Mouse (Mus musculus): Measurements from ENCODE around the gene Metap1. TPM values are rescaled to one million over a fixed set of nuclear protein-coding genes. Genes with fewer than 3 reads are reported as not detected.
"Not testable (repeated sequence)": the region's sequence is repeated elsewhere in the genome, so short reads cannot be mapped to it uniquely, and the experiment has no call there.

The Metap1 gene
- polyA plus RNA-seq, 1 experiment from 2014 or later: 48.9 TPM

DNA sequence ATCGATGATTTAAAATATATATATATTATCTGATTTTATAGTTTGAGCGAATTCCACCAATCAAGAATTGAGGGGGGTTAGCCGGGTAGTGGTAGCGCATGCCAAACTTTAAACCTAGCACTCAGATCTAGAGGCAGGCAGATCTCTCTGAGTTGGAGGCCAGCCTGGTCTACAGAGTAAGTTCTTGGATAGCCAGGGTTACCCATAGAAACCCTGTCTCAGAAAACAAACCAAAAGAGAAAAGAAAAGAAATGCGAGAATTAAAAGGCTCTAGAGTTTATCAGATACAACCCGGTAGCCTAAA is 671 bp upstream of the Metap1 start:
- H3K9ac ChIP-seq (ENCODE audit: low read length): peak overlapping the region; percentile 58
- H3K4me2 ChIP-seq (ENCODE audit: low read length): peak overlapping the region; percentile 75
- H3K4me1 ChIP-seq (ENCODE audit: control insufficient read depth, insufficient read depth, low read length): peaks cover 7% of the 10 kb centered on the region; the same call in 1 of the 2 replicates
- 22% methylated on average over 6 of the region's 6 CpGs for WGBS
- no peaks in the 10 kb centered on the region for H3K9me3 ChIP-seq (replicated peaks; ENCODE audit: control insufficient read depth, low read length)
- DNase-seq (ENCODE audit: low spot score): no peak
- peak overlapping the region; percentile 88 for H3K4me3 ChIP-seq (ENCODE audit: low read depth, low read length)
- ATAC-seq: no peak
- H3K27ac ChIP-seq (ENCODE audit: low read depth, low read length): no peak overlapping the region
- H3K27me3 ChIP-seq (replicated peaks; ENCODE audit: control insufficient read depth, insufficient read depth, low read length): no peaks in the 10 kb centered on the region
- 0 out of 2 replicates have a peak, but pooled peaks cover 2% of the 10 kb centered on the region for H3K36me3 ChIP-seq (ENCODE audit: control insufficient read depth, insufficient read depth, low read length)

DNA sequence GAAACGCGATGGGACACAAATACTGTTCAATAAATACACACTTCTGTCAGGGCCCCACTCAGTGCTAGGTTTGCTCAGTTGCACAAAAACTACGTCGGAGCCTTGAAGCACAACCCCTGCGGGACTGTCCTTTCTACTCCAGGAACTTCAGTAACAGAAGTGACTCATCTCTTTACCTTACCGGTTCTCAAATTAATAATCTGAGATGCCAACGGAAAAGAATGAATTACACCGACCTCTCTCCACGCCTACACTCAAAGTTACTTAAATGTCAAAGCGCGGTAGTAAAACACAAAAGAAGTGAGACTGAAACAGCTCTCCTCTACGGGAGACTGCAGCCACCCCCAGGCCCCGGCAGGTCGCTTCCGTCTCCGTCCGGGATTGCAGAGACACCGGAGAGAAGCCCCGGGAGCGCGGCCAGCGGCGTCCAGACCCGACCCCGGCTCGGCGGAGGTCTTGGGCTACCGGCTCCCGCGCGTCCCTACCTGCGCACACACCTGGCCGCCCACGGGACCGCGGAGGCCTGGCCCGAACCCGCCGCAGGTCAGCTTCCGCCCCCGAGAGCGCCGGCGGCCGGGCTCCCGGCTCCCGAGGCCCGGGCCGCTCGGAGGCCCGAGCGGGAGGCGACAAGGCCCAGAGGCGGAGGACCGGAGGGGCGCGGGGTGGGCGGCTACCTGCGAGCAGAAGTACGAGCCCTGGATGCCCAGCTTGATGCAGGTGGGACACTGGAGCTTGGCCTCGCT is 560 bp downstream of the Metap1 start:
- Histone ChIP-seq H3K9ac (ENCODE audit: low read length) (peak overlapping the region; percentile 87), H3K27ac (ENCODE audit: low read depth, low read length) (peak overlapping the region; percentile 66), H3K4me1 (ENCODE audit: control insufficient read depth, insufficient read depth, low read length) (peaks cover 7% of the 10 kb centered on the region; the same call in 1 of the 2 replicates), H3K36me3 (ENCODE audit: control insufficient read depth, insufficient read depth, low read length) (0 out of 2 replicates have a peak, but pooled peaks cover 2% of the 10 kb centered on the region), H3K9me3 (replicated peaks; ENCODE audit: control insufficient read depth, low read length) (no peaks in the 10 kb centered on the region), H3K4me2 (ENCODE audit: low read length) (peak overlapping the region; percentile 75), H3K4me3 (ENCODE audit: low read depth, low read length) (peak overlapping the region; percentile 88), H3K27me3 (replicated peaks; ENCODE audit: control insufficient read depth, insufficient read depth, low read length) (no peaks in the 10 kb centered on the region)
- DNase-seq (ENCODE audit: low spot score) (peak; percentile 14), ATAC-seq (no peak; the same call in 1 of the 2 replicates)
- under 1% methylated on average over 54 of the region's 61 CpGs for WGBS

DNA sequence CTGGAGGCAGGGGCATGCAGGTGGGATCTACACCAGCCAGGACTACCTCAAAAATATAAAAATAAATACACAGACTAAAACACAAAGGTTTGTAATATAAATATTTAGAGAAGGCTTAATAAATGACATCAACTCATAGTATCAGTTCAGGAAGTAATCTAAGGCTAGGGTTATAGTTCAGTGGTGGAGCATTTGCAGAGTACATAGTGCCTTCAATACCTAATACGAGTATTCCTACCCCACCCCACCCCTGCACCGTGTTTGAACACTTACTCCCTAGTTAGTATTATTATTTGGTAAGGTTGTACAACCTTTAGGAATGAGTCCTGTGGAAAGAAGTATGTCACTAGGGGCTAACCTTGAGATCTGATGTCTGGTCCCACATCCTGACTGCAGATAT is 6.1 kb downstream of the Metap1 start:
- no peak overlapping the region for H3K4me3 ChIP-seq (ENCODE audit: low read depth, low read length)
- no peak for ATAC-seq

DNA sequence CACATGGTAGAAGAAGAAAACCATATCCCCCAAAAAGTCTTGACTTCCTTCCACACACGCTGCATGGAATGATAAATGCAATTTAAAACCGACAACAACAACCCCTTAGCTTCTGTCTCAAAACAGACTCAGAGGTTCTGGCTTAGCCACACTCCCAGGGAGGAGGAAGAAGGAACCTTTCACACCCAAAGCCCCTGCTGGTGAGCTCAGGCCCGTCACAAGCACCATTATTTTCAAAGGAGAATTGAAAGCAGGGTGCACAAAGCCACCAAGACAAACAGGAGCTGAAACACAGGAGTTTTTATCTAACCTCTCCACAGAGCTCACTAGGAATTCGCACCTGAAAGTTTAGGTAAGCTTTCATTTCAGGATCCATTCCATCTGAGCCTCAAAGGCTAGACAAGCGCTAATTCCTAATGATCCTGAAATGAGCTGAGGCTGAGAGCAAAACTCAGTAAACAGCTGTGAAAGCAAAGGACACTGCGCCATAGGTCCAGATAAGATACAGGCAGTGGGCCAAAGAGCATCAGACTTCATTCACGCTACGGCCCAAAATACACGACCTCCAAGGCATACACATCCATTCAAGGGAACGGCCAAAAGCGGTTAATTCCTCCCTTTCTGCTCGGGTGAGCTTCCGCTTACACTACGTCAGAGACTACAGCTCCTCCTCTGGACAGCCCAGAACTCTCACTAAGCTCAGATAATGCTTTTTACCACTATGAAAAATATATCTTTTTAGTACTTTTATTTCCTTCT is 7.6 kb downstream of the Metap1 start:
- H3K9me3 ChIP-seq (replicated peaks; ENCODE audit: control insufficient read depth, low read length): no peaks in the 10 kb centered on the region
- H3K9ac ChIP-seq (ENCODE audit: low read length): no peak overlapping the region
- H3K4me1 ChIP-seq (ENCODE audit: control insufficient read depth, insufficient read depth, low read length): no peaks in the 10 kb centered on the region
- no peaks in the 10 kb centered on the region for H3K27me3 ChIP-seq (replicated peaks; ENCODE audit: control insufficient read depth, insufficient read depth, low read length)
- H3K4me2 ChIP-seq (ENCODE audit: low read length): no peak overlapping the region
- 52% methylated on average over 14 of the region's 14 CpGs for WGBS
- no peak for ATAC-seq
- no peak overlapping the region for H3K27ac ChIP-seq (ENCODE audit: low read depth, low read length)
- no peak for DNase-seq (ENCODE audit: low spot score)
- no peak overlapping the region for H3K4me3 ChIP-seq (ENCODE audit: low read depth, low read length)
- peaks cover 27% of the 10 kb centered on the region for H3K36me3 ChIP-seq (ENCODE audit: control insufficient read depth, insufficient read depth, low read length)

More for the DNA sequence above, 6.1 kb downstream of the Metap1 start:
- H3K36me3 ChIP-seq (ENCODE audit: control insufficient read depth, insufficient read depth, low read length): peaks cover 27% of the 10 kb centered on the region
- DNase-seq (ENCODE audit: low spot score): no peak
- H3K9ac ChIP-seq (ENCODE audit: low read length): no peak overlapping the region
- WGBS: 89% methylated on average over 2 of the region's 2 CpGs
- H3K9me3 ChIP-seq (replicated peaks; ENCODE audit: control insufficient read depth, low read length): no peaks in the 10 kb centered on the region
- no peaks in the 10 kb centered on the region for H3K27me3 ChIP-seq (replicated peaks; ENCODE audit: control insufficient read depth, insufficient read depth, low read length)
- H3K27ac ChIP-seq (ENCODE audit: low read depth, low read length): no peak overlapping the region
- peaks cover 7% of the 10 kb centered on the region; the same call in 1 of the 2 replicates for H3K4me1 ChIP-seq (ENCODE audit: control insufficient read depth, insufficient read depth, low read length)
- no peak overlapping the region for H3K4me2 ChIP-seq (ENCODE audit: low read length)

DNA sequence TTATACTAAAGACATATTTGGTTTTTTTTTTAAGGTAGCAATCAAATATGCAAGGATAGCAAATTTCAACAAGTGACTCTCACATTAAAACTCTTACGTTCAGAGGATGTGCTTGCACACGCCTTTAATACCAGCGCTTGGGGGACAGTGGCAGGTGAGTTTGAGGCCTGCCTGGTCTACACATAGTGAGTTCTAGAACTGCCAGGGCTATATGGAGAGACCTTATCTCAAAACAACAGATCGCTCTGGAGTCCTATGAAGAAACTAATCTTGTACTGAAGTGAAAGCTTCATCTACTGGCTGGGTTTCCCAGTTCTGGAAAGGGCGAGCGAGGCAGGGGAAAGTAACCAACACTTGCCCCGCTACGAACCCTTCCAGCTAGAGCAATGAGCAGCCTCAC is 9.8 kb downstream of the Metap1 start:
- Histone ChIP-seq H3K9me3 (replicated peaks; ENCODE audit: control insufficient read depth, low read length) (no peaks in the 10 kb centered on the region), H3K9ac (ENCODE audit: low read length) (no peak overlapping the region), H3K36me3 (ENCODE audit: control insufficient read depth, insufficient read depth, low read length) (peaks cover 25% of the 10 kb centered on the region), H3K4me1 (ENCODE audit: control insufficient read depth, insufficient read depth, low read length) (no peaks in the 10 kb centered on the region), H3K27me3 (replicated peaks; ENCODE audit: control insufficient read depth, insufficient read depth, low read length) (no peaks in the 10 kb centered on the region), H3K4me2 (ENCODE audit: low read length) (no peak overlapping the region), H3K27ac (ENCODE audit: low read depth, low read length) (no peak overlapping the region), H3K4me3 (ENCODE audit: low read depth, low read length) (no peak overlapping the region)
- 94% methylated on average over 8 of the region's 8 CpGs for WGBS
- DNase-seq (ENCODE audit: low spot score) (no peak), ATAC-seq (no peak)

DNA sequence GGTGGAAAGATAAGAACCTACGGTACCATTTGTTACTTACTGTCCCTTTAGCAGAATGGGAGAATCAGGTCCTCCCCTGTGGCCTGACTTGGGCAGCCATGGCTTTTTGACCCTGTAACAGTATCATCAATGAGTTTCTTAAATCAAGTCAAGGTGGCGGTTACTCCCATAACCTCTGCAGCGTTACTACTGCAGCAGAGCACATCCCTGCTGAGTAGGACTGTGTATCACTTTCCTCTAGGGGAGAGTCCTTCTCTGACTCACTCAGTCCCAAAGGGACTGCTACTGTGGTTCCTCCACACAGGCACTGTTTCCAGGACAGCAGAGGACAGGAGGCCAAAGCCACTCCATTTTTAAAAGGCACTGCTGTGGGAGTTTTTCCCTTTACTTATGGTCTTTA is 18.2 kb downstream of the Metap1 start:
- ATAC-seq (no peak), DNase-seq (ENCODE audit: low spot score) (no peak)
- 92% methylated on average over 3 of the region's 3 CpGs for WGBS
- no peaks in the 10 kb centered on the region for H3K27me3 ChIP-seq (replicated peaks; ENCODE audit: control insufficient read depth, insufficient read depth, low read length)
- peaks cover 45% of the 10 kb centered on the region for H3K36me3 ChIP-seq (ENCODE audit: control insufficient read depth, insufficient read depth, low read length)
- H3K4me3 ChIP-seq (ENCODE audit: low read depth, low read length): no peak overlapping the region
- H3K4me2 ChIP-seq (ENCODE audit: low read length): no peak overlapping the region
- no peaks in the 10 kb centered on the region for H3K9me3 ChIP-seq (replicated peaks; ENCODE audit: control insufficient read depth, low read length)
- H3K9ac ChIP-seq (ENCODE audit: low read length): no peak overlapping the region
- no peak overlapping the region for H3K27ac ChIP-seq (ENCODE audit: low read depth, low read length)
- H3K4me1 ChIP-seq (ENCODE audit: control insufficient read depth, insufficient read depth, low read length): no peaks in the 10 kb centered on the region

DNA sequence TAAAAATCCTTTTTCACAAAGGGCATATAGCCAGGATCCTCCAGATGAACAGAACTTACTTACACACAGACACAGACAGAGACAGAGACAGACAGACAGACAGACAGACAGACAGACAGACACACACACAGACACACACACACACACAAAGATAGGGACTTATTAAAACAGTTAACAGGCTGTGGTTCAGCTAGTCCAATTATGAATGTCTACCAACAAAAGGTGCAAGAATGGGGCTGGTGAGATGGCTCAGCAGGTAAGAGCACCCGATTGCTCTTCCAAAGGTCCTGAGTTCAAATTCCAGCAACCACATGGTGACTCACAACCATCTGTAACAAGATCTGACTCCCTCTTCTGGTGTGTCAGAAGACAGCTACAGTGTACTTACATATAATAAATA is 22.7 kb downstream of the Metap1 start:
- not testable (repeated sequence) for H3K27me3 ChIP-seq (replicated peaks; ENCODE audit: control insufficient read depth, insufficient read depth, low read length); H3K4me2 ChIP-seq (ENCODE audit: low read length); DNase-seq (ENCODE audit: low spot score); H3K4me3 ChIP-seq (ENCODE audit: low read depth, low read length); H3K27ac ChIP-seq (ENCODE audit: low read depth, low read length); H3K4me1 ChIP-seq (ENCODE audit: control insufficient read depth, insufficient read depth, low read length); H3K9ac ChIP-seq (ENCODE audit: low read length); ATAC-seq; H3K9me3 ChIP-seq (replicated peaks; ENCODE audit: control insufficient read depth, low read length)
- H3K36me3 ChIP-seq (ENCODE audit: control insufficient read depth, insufficient read depth, low read length): peaks cover 75% of the 10 kb centered on the region
- WGBS: 94% methylated on average over 1 of the region's 1 CpGs

DNA sequence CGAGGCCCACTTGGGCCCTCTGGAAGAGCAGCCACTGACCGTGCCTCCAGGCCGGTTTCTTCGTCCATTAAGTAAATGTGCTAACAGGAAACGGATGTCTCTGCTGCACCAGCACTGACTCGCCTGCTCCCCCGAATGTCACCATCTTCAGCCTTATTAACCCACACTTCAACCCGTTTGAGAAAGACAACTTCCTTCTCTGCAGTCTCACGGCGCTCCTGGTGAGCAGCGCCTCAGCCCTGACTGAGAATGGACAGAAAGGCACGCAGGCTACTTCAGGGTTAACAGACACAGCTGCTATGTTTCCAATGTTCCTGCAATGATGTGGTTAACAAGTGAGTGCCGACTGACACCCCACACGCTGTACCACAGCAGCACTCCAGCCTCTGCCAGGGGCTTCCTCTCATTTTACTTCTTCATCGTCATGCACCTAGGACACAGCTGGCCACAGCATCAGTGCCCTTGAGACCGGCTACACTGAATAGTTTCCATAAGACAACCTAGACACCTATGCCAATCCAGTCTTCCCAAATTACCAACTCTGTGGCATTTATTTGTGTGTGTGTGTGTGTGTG is 24.7 kb downstream of the Metap1 start:
- WGBS: 86% methylated on average over 16 of the region's 16 CpGs
- no peaks in the 10 kb centered on the region for H3K4me1 ChIP-seq (ENCODE audit: control insufficient read depth, insufficient read depth, low read length)
- H3K9me3 ChIP-seq (replicated peaks; ENCODE audit: control insufficient read depth, low read length): no peaks in the 10 kb centered on the region
- no peak overlapping the region for H3K27ac ChIP-seq (ENCODE audit: low read depth, low read length)
- DNase-seq (ENCODE audit: low spot score) (no peak), ATAC-seq (no peak)
- H3K4me2 ChIP-seq (ENCODE audit: low read length): no peak overlapping the region
- H3K4me3 ChIP-seq (ENCODE audit: low read depth, low read length): no peak overlapping the region
- no peak overlapping the region for H3K9ac ChIP-seq (ENCODE audit: low read length)
- H3K36me3 ChIP-seq (ENCODE audit: control insufficient read depth, insufficient read depth, low read length): peaks cover 81% of the 10 kb centered on the region
- H3K27me3 ChIP-seq (replicated peaks; ENCODE audit: control insufficient read depth, insufficient read depth, low read length): no peaks in the 10 kb centered on the region

DNA sequence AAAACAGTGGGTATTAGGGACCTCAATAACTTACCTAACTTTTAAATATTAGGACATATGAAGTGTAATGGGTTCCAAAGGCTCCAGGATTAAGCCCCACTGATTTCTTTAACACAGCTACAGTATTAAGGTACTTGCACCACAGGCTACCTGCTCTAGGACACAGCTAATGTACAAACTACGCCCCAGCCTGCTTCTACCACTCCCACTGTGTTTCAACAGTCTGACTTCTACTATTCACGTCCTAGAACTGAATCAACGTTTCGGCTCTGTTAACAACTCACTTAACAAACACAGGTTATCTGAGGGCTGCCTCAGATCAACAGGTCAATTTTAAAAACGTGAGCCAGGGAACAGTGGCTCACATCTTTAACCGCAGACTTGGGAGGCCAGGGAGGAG is 25.5 kb downstream of the Metap1 start:
- no peak overlapping the region for H3K4me3 ChIP-seq (ENCODE audit: low read depth, low read length)
- DNase-seq (ENCODE audit: low spot score) (no peak), ATAC-seq (no peak)
- no peak overlapping the region for H3K9ac ChIP-seq (ENCODE audit: low read length)
- no peak overlapping the region for H3K4me2 ChIP-seq (ENCODE audit: low read length)
- WGBS: 90% methylated on average over 6 of the region's 6 CpGs
- no peaks in the 10 kb centered on the region for H3K9me3 ChIP-seq (replicated peaks; ENCODE audit: control insufficient read depth, low read length)
- no peak overlapping the region for H3K27ac ChIP-seq (ENCODE audit: low read depth, low read length)
- H3K36me3 ChIP-seq (ENCODE audit: control insufficient read depth, insufficient read depth, low read length): peaks cover 85% of the 10 kb centered on the region
- no peaks in the 10 kb centered on the region for H3K4me1 ChIP-seq (ENCODE audit: control insufficient read depth, insufficient read depth, low read length)
- no peaks in the 10 kb centered on the region for H3K27me3 ChIP-seq (replicated peaks; ENCODE audit: control insufficient read depth, insufficient read depth, low read length)

All from forebrain, embryonic 14.5 days (tissue).